Mouse (Mus musculus) hematopoietic multipotent progenitor cell, adult 10-12 weeks (in vitro differentiated cells): Measurements from ENCODE around the gene Cntfr. TPM values are rescaled to one million over a fixed set of nuclear protein-coding genes. Genes with fewer than 3 reads are reported as not detected.

Experiments used
- polyA plus RNA-seq: library from polyadenylated mRNA; stranded (reverse); fragments of >175 nt; gene quantifications from 2 replicates; pipeline ENCODE4 v1.2.3, GENCODE M21; 2012; ENCODE audit warnings: low replicate concordance

Gene Cntfr
- polyA plus RNA-seq = 0.27 and 0.59 TPM in 2 replicates

DNA sequence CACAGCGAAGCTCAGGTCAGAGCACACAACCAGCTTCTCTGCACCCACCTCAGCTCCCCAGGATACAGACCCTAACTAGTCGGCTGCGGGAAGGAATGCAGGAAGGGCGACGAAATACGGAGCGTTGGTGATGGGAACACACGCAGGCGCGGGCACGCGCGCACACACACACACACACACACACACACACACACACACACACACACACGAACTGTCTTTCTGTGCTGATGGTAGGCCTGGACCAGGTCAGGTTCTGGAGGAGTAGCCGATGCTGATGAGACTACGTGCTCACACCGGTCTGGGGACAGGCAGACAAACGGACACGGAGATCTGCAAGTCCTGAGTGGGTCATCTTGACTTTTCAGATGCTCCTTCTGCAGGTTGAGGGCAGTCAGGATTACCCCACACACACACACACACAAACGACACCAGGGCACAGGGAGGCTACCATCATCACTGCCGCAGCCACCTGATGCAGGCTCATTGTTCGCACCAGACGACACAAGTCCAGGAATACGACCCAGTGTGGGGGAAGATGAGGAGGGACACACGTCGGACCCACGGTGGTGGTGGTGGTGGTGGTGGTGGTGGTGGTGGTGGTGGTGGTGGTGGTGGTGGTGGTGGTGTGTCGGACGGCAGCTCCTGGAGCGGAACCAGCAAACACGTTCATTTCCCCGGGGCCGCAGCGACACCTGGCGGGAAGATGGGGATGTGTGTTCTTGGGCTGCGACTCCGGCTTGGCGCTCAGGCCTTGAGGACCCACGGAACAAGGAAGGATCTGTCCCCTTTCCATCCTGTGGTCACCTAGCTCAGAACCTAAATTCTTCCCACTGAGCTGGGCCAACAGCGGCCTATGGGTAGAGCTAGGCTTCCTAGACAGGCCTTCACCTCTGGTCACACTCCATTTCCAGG is at the start of gene Cntfr:
Cntfr (minus strand) TSS at position 160 of the 912 bp plus-strand sequence.

DNA sequence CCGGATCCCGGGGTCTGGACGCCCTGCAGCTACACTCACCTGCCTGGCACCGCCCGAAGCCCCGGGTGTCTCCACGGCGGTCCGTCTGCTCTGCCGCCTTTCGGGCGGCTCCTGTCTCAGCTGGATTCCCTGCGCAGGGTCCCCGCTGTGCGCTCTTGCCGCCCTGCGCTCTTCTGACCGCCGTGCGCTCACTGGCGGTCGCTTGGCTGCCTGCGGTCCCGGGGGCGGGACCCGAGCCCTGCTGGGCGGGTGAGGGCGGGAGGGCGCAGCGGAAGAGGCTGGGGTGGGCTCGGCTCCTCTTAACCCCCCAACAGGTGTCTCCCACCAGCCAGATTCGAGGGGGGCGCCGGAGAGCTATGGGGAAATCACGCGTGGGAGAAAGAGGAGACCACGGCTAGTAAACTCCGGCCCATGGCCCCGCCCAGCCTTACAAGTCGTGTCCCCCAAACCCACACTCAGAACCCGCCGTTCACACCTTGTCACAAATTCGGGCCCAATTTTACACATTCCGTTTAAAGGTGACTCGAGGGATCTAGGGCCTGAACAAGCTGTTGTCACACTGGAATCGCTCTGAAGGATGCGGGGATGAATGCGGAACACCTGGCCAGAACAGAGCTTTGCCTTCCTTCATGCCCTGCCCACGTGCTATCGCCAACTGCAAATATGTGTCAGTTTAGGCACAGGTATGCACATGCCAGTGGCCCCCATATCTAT is 34.3 kb upstream of the Cntfr start, which contains the start of gene Arid3c:
Arid3c (minus strand) TSS at position 91 of the 714 bp plus-strand sequence.

DNA sequence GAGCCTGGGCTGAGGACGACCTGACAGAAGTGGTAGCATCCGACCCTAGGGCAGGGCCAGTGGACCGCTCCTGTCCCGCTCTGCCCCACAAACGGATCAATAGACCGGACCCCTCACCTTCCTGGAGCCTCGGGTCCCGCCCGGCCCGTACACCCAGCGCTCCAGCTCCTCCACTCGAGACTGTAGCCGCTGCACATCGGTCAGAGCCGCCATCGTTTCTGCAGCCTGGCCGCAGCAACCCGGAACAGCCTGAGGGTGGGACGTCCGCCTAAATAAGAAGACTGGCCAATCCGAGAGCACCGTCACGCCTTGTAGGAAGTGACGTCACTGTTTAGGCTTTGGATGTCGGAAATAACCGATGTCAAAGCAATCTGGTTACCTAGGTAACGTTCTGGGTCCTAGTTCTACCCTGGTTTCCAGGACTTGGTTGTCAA is 26.0 kb upstream of the Cntfr start, which contains the start of gene Dctn3:
Dctn3 (minus strand) TSS at position 253 of the 434 bp plus-strand sequence.

DNA sequence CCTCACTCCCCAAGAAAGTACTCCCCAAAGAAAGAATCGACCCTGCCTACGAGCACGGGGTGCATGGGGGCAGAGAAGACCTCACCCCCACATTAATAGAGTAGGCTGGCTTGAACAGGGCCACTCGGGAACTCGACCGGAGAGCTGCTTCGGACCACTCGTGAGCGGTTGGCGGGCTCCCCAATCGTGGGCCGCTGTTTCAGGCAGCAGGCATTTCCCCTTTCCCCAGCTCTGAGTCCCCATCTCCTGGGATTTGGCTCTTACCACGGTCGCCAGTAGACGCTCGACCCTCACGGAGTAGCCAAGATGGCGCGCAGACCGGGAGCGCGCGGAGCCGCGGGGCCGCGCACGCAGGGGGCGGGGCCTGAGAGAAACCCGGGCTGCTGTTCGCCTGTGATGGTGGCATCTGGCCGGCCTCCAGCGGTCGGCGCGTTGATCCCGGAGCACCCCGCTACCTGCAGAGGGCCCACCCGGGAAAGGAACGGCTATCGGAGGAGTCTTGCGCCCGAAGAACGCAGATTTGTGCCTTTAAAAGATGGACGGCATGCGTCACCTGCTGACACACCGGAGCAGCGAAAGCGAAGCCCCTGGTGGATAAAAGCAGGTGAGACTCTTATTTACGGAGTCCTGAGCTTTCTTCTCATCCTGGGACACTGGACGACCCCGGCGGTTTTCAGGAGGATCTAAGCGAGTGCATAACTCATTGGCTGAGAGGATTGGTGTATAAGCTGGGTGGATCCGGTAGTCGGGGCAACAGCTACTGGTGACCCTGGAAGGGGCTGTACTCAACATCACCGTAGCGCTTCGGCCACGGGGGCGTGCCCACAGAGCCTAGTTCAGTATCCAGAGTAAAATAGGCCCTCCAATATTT is 16.5 kb upstream of the Cntfr start, which contains the start of gene Rpp25l:
Rpp25l (minus strand) TSS at position 338 of the 871 bp plus-strand sequence.

DNA sequence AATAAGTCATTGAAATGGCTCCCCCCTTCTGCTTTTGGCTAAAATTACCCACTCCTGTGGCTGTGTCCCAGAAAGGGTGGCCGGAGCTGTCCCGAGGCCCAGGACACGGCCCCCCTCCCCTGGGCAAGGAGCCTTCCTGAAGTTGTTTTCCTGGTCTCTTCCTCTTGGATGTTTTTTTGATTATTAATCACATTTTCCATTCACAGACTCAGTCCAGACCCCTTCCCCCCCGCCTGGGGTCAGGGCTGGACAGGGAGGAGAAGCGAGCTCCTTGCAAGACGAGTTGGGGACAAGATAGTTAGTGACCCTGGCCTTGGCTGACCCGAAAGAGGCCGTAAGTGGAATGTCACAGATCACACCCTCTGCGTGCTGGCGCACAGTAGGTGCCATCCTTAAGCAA is 2.9 kb upstream of the Cntfr start, which contains the start of gene Il11ra1:
Il11ra1 (plus strand) TSS at position 207 of the 400 bp plus-strand sequence.

DNA sequence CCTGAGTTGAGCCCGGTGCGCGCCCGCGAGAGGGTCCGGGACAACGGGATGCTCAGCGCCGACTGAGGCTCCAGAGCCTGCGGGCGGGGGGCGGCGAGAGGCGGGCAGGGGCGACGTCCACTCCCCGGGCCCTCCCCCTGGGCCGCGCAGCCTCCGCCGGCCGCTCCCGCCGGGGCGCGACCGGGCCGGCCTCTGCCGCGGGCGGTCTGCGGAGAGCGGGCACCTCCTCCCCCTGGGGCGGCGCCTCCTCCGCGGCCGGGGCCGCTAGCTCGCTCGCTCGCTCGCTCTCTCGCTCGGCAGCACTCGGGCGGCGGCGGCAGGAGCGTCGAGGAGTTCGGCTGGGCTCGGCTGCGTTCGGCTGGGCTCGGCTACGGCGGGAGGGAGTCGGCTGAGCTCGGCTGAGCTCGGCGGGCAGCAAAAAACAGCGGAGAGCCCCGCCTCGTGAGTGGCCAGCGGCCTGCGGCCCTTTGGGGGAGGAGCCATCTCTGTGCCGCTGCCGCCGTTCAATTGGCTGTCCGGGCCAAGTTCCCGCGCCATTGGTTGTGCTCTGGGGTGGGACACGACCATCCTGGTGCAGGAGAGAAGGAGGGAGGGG is 56.9 kb downstream of the Cntfr start, which contains the start of gene Enho:
Enho (minus strand) TSS at position 412 of the 595 bp plus-strand sequence.

Other genes with a start within 250 kb of the Cntfr start
- gene Kif24, start 232.2 kb downstream of the Cntfr start, polyA plus RNA-seq = 0.55 and 1.8 TPM in 2 replicates
- 0.56 and 7.2 TPM in 2 replicates for gene Nudt2, start 231.9 kb downstream of the Cntfr start, polyA plus RNA-seq
- gene AI464131, start 194.0 kb downstream of the Cntfr start, polyA plus RNA-seq = 0.12 TPM in 1 of 2 replicates, not detected in the other
- not detected in 2 replicates for gene 1110017D15Rik, start 179.8 kb downstream of the Cntfr start, polyA plus RNA-seq
- 13.1 and 48.1 TPM in 2 replicates for gene Fam219a, start 127.6 kb downstream of the Cntfr start, polyA plus RNA-seq
- gene Dnaic1, start 127.3 kb downstream of the Cntfr start, polyA plus RNA-seq = not detected in 2 replicates
- gene Enho, start 56.8 kb downstream of the Cntfr start, polyA plus RNA-seq = 1.4 TPM in 2 replicates
- gene Il11ra1, start 2.9 kb upstream of the Cntfr start, polyA plus RNA-seq = 5.0 and 10.5 TPM in 2 replicates
- 55.1 and 56.5 TPM in 2 replicates for gene Rpp25l, start 16.4 kb upstream of the Cntfr start, polyA plus RNA-seq
- 83.5 and 170 TPM in 2 replicates for gene Dctn3, start 26.1 kb upstream of the Cntfr start, polyA plus RNA-seq
- not detected in 2 replicates for gene Arid3c, start 34.1 kb upstream of the Cntfr start, polyA plus RNA-seq
- gene Galt, start 58.1 kb upstream of the Cntfr start, polyA plus RNA-seq = 30.4 and 49.1 TPM in 2 replicates
- 22.0 and 46.7 TPM in 2 replicates for gene Sigmar1, start 59.1 kb upstream of the Cntfr start, polyA plus RNA-seq
- gene Ccl27a, start 77.2 kb upstream of the Cntfr start, polyA plus RNA-seq = not detected in 2 replicates
- gene Gm21541, start 206.5 kb upstream of the Cntfr start, polyA plus RNA-seq = not detected in 2 replicates
- 6.3 and 22.1 TPM in 2 replicates for gene Gm20878, start 244.5 kb upstream of the Cntfr start, polyA plus RNA-seq